8 mouse cellular contexts compared by ENCODE assay signal in genomic region chr6:140789850-140790249, GRCm38 (mm10).
DNase-seq lines count a peak whose midpoint lies in the region; ATAC-seq and TF ChIP-seq lines count a peak whose summit lies in the region.
"Had no signal": no experiment of that assay in that cellular context is flagged by ENCODE, and none has a peak within 500 bp of the region (broad histone marks: within the 10 kb centered on the region; RNA-seq: fewer than 3 reads in every experiment).

No protein-coding gene starts in this region.

- H3K4me2 ChIP-seq in kidney, embryonic 14.5 days (replicated peaks; ENCODE audit: low read depth, low read length) = no peak overlapping the region
- H3K4me2 ChIP-seq: embryonic facial prominence, embryonic 12.5 days had no signal

- no peaks in the 10 kb centered on the region for H3K36me3 ChIP-seq in kidney, embryonic 14.5 days (ENCODE audit: control insufficient read depth, insufficient read depth, low read length)
- H3K36me3 ChIP-seq in E14TG2a.4 (ENCODE audit: insufficient read depth, low read length) = no peaks in the 10 kb centered on the region
- H3K36me3 ChIP-seq in splenic B cell, adult 2 months (ENCODE audit: control insufficient read depth, insufficient read depth, low read length, poor library complexity, severe bottlenecking) = no peaks in the 10 kb centered on the region
- H3K36me3 ChIP-seq: embryonic facial prominence, embryonic 12.5 days had no signal

- no peak for DNase-seq in kidney, adult 8-10 months
- DNase-seq in adipocyte (ENCODE audit: low spot score) = peak; percentile 5
- peak; percentile 55 for DNase-seq in splenic B cell, adult 2 months (ENCODE audit: low read depth, low spot score)
- no peak for DNase-seq in spleen, adult 12 weeks (ENCODE audit: low spot score)

- peak; percentile 55 for TF ChIP-seq CTCF in E14TG2a.4 (conservative IDR thresholded peaks at IDR 0.05; ENCODE audit: low read length)

- no peaks in the 10 kb centered on the region for H3K4me1 ChIP-seq in kidney, embryonic 14.5 days (ENCODE audit: control insufficient read depth, insufficient read depth, low read length)
- no peaks in the 10 kb centered on the region for H3K4me1 ChIP-seq in E14TG2a.4 (replicated peaks; ENCODE audit: low read depth, low read length)
- H3K4me1 ChIP-seq: embryonic facial prominence, embryonic 12.5 days had no signal

- WGBS in kidney, embryonic 14.5 days = 39% methylated on average over 3 of the region's 3 CpGs

- no peaks in the 10 kb centered on the region for H3K9me3 ChIP-seq in kidney, embryonic 14.5 days (ENCODE audit: control insufficient read depth, low read length)
- H3K9me3 ChIP-seq in E14TG2a.4 (ENCODE audit: low read length) = no peaks in the 10 kb centered on the region
- H3K9me3 ChIP-seq: embryonic facial prominence, embryonic 12.5 days had no signal

- H3K27ac ChIP-seq in kidney, embryonic 14.5 days (ENCODE audit: low read depth, low read length) = no peak overlapping the region
- H3K27ac ChIP-seq: embryonic facial prominence, embryonic 12.5 days had no signal

- H3K27me3 ChIP-seq in kidney, embryonic 14.5 days (ENCODE audit: control insufficient read depth, insufficient read depth, low read length) = no peaks in the 10 kb centered on the region
- H3K27me3 ChIP-seq in E14TG2a.4 (ENCODE audit: insufficient read depth, low read length) = no peaks in the 10 kb centered on the region
- no peaks in the 10 kb centered on the region for H3K27me3 ChIP-seq in splenic B cell, adult 2 months (ENCODE audit: control insufficient read depth, insufficient read depth, low read length, poor library complexity, severe bottlenecking)
- H3K27me3 ChIP-seq: embryonic facial prominence, embryonic 12.5 days had no signal

- no peak overlapping the region for H3K4me3 ChIP-seq in kidney, embryonic 14.5 days (ENCODE audit: low read length)
- H3K4me3 ChIP-seq in E14TG2a.4 (replicated peaks; ENCODE audit: low read length) = no peak overlapping the region
- H3K4me3 ChIP-seq: embryonic facial prominence, embryonic 12.5 days had no signal

- no peak overlapping the region for H3K9ac ChIP-seq in kidney, embryonic 14.5 days (ENCODE audit: low read depth, low read length)
- H3K9ac ChIP-seq: embryonic facial prominence, embryonic 12.5 days had no signal

- ATAC-seq in kidney, embryonic 14.5 days (ENCODE audit: low FRiP score, low TSS enrichment) = peak; percentile 54
- ATAC-seq in inflammation-experienced regulatory T-cells, adult 6 months = peak; percentile 63

Comparison
In these comparisons a context has a peak if more than half of its experiments do, and no peak if none do; other contexts are left out.
1. DNase-seq: peak in adipocyte (single experiment) and splenic B cell, adult 2 months (single experiment); none in kidney, adult 8-10 months (0 of 2) and spleen, adult 12 weeks (single experiment).